Comparison of ENCODE assay signal across 9 mouse cellular contexts in genomic region chr14:46723828-46724227, GRCm38 (mm10). TPM values are rescaled to one million over a fixed set of nuclear protein-coding genes. Genes with fewer than 3 reads are reported as not detected.
DNase-seq lines count a peak whose midpoint lies in the region; ATAC-seq and TF ChIP-seq lines count a peak whose summit lies in the region.
"Had no signal": no experiment of that assay in that cellular context is flagged by ENCODE, and none has a peak within 500 bp of the region (broad histone marks: within the 10 kb centered on the region; RNA-seq: fewer than 3 reads in every experiment).

No protein-coding gene starts in this region.

- ATAC-seq in G1E (ENCODE audit: extremely low read depth, insufficient number of reproducible peaks, low FRiP score, poor library complexity, severe bottlenecking) = no peak
- peak; percentile 34; the same call in 1 of the 2 replicates for ATAC-seq in kidney, embryonic 15.5 days (replicated peaks; ENCODE audit: low FRiP score)

- DNase-seq in kidney, adult 9 months = peak; percentile 70
- DNase-seq in kidney, postnatal 10 days = no peak
- DNase-seq in G1E (ENCODE audit: low spot score) = peak; percentile 11
- peak; percentile 85 for DNase-seq in embryo, embryonic 11 days
- peak; percentile 48 for DNase-seq in splenic B cell, adult 2 months (ENCODE audit: low read depth, low spot score)
- DNase-seq in heart, postnatal 4 days = no peak
- DNase-seq in right cerebral cortex, adult 18-20 months = no peak

- H3K27me3 ChIP-seq in G1E (ENCODE audit: insufficient read depth, low read length) = peaks cover 29% of the 10 kb centered on the region
- H3K27me3 ChIP-seq in kidney, embryonic 15.5 days = no peaks in the 10 kb centered on the region
- no peaks in the 10 kb centered on the region for H3K27me3 ChIP-seq in splenic B cell, adult 2 months (ENCODE audit: control insufficient read depth, insufficient read depth, low read length, poor library complexity, severe bottlenecking)
- H3K27me3 ChIP-seq: lung, embryonic 15.5 days had no signal

- H3K4me3 ChIP-seq in G1E (ENCODE audit: low read depth, low read length) = no peak overlapping the region
- H3K4me3 ChIP-seq in kidney, embryonic 15.5 days (replicated peaks) = no peak overlapping the region
- H3K4me3 ChIP-seq: lung, embryonic 15.5 days had no signal

- no peaks in the 10 kb centered on the region; the same call in 1 of the 2 replicates for H3K4me1 ChIP-seq in G1E (ENCODE audit: insufficient read depth, low read depth, low read length)
- H3K4me1 ChIP-seq in kidney, embryonic 15.5 days = peaks cover 21% of the 10 kb centered on the region

- H3K9ac ChIP-seq in kidney, embryonic 15.5 days = no peak overlapping the region
- H3K9ac ChIP-seq: lung, embryonic 15.5 days had no signal

- H3K36me3 ChIP-seq in G1E (replicated peaks) = no peaks in the 10 kb centered on the region
- no peaks in the 10 kb centered on the region for H3K36me3 ChIP-seq in kidney, embryonic 15.5 days
- no peaks in the 10 kb centered on the region for H3K36me3 ChIP-seq in splenic B cell, adult 2 months (ENCODE audit: control insufficient read depth, insufficient read depth, low read length, poor library complexity, severe bottlenecking)
- H3K36me3 ChIP-seq: lung, embryonic 15.5 days had no signal

- H3K9me3 ChIP-seq in G1E (replicated peaks) = no peaks in the 10 kb centered on the region
- no peaks in the 10 kb centered on the region for H3K9me3 ChIP-seq in kidney, embryonic 15.5 days (replicated peaks)
- H3K9me3 ChIP-seq: lung, embryonic 15.5 days had no signal

- 18% methylated on average over 3 of the region's 3 CpGs for WGBS in kidney, embryonic 15.5 days

- H3K27ac ChIP-seq in kidney, embryonic 15.5 days = no peak overlapping the region
- H3K27ac ChIP-seq: lung, embryonic 15.5 days had no signal

- TF ChIP-seq CTCF in G1E (IDR thresholded peaks at IDR 0.05; ENCODE audit: low read depth, low read length) = no peak

- H3K4me2 ChIP-seq in kidney, embryonic 15.5 days = no peak overlapping the region
- H3K4me2 ChIP-seq: lung, embryonic 15.5 days had no signal

RNA-seq across cellular contexts. Expression of gene Cdkn3, which starts 36.5 kb away (rescaled TPM):
- total RNA-seq in G1E (2014; fragmentation: Nextera tagmentation) = 11.2 and 21.7 TPM in 2 replicates
- total RNA-seq in G1E (2017) = 20.0 and 25.3 TPM in 2 replicates
- 1.4 TPM in 2 replicates for polyA plus RNA-seq in G1E (2012)
- polyA plus RNA-seq in kidney, embryonic 15.5 days (2015; fragmentation: Nextera tagmentation; extraction: Ambion mirVana) = 48.0 and 51.1 TPM in 2 replicates
- total RNA-seq in heart, postnatal 4 days (2021) = 10 to 100 TPM; 25.0 to 30.7 TPM

Comparison
In these comparisons a context has a peak if more than half of its experiments do, and no peak if none do; other contexts are left out.
1. DNase-seq: peak in kidney, adult 9 months (single experiment), G1E (single experiment), embryo, embryonic 11 days (single experiment) and splenic B cell, adult 2 months (single experiment); none in kidney, postnatal 10 days (single experiment), heart, postnatal 4 days (single experiment) and right cerebral cortex, adult 18-20 months (single experiment).